Mouse (Mus musculus) G1E (cell line): Measurements from ENCODE around the gene Htr2a.

Experiments
- CTCF ChIP-seq: IDR thresholded peaks from 2 replicates; pipeline ENCODE4 v1.5.1; 2012; ENCODE audit warnings: low read depth, low read length, inconsistent platforms, mixed read lengths
- GATA1 ChIP-seq: IDR thresholded peaks from 2 replicates; pipeline ENCODE4 v1.6.1; 2012; ENCODE audit warnings: borderline replicate concordance, low read length, inconsistent platforms, mixed read lengths
- POLR2AphosphoS5 ChIP-seq: IDR thresholded peaks from 2 replicates; pipeline ENCODE4 v1.6.1; 2012; ENCODE audit warnings: low read depth, low read length, inconsistent platforms; ENCODE audit not compliant: insufficient replicate concordance
- TAL1 ChIP-seq: conservative IDR thresholded peaks from 2 replicates; pipeline ENCODE4 v1.6.1; 2012; ENCODE audit warnings: low read depth, low read length, inconsistent platforms, mixed read lengths

DNA sequence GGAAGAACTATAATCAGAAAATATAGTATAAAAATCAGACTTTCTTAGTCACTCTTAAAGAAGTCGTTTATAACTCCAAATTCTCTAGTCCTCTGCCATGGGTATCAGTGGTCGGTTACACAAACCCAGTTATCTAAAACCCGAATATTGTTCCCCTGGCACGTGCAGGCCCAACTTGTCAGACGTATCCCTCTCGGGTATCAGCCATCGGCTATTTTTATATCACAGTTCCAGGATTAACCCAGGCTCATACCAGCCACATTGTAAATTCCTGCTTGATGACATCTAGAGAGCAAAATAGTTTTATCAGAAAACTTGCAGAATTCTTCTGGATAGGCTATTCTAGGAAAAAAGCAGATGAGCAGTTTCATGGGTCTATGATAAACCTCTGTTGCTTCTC, 16.6 kb downstream of the Htr2a start:
- TF ChIP-seq CTCF (no peak), GATA1 (no peak), POLR2AphosphoS5 (no peak), TAL1 (no peak)
